Mouse (Mus musculus) hindbrain, embryonic 11.5 days (tissue): ENCODE data around the gene Tarbp2. TPM values are rescaled to one million over a fixed set of nuclear protein-coding genes. Genes with fewer than 3 reads are reported as not detected.

Source experiments
- ATAC-seq: fragments of 200-750 bp; cut with Nextera tagmentation; 2 replicates; pipeline ENCODE4 v1.8.0; 2017; ENCODE audit warnings: mild to moderate bottlenecking, moderate TSS enrichment, moderate library complexity; ENCODE audit not compliant: low FRiP score
- DNase-seq: peaks from one replicate; pipeline ENCODE4 v3.0.0-alpha.2; 2015; ENCODE audit warnings: low spot score
- H3K27ac ChIP-seq: fragments of 300-500 bp; sonication (generic); 2 replicates; pipeline ENCODE4 v1.5.1; 2014; ENCODE audit warnings: mild to moderate bottlenecking, low read depth, low read length
- H3K27me3 ChIP-seq: fragments of 300-500 bp; sonication (generic); 2 replicates; pipeline ENCODE4 v1.6.1; 2014; ENCODE audit warnings: mild to moderate bottlenecking, low read length, moderate library complexity, mixed read lengths; ENCODE audit not compliant: control insufficient read depth, insufficient read depth
- H3K36me3 ChIP-seq: fragments of 300-500 bp; sonication (generic); 2 replicates; pipeline ENCODE4 v1.6.1; 2014; ENCODE audit warnings: mild to moderate bottlenecking, low read length, moderate library complexity, mixed read lengths; ENCODE audit not compliant: control insufficient read depth, insufficient read depth
- H3K4me1 ChIP-seq: fragments of 300-500 bp; sonication (generic); replicated peaks from 2 replicates; pipeline ENCODE4 v1.6.1; 2014; ENCODE audit warnings: low read length, mixed read lengths; ENCODE audit not compliant: control insufficient read depth, insufficient read depth
- H3K4me2 ChIP-seq: fragments of 300-500 bp; sonication (generic); replicated peaks from 2 replicates; pipeline ENCODE4 v1.6.1; 2014; ENCODE audit warnings: mild to moderate bottlenecking, low read depth, low read length
- H3K4me3 ChIP-seq: fragments of 300-500 bp; sonication (generic); 2 replicates; pipeline ENCODE4 v1.5.1; 2014; ENCODE audit warnings: low read depth, low read length
- H3K9ac ChIP-seq: fragments of 300-500 bp; sonication (generic); 2 replicates; pipeline ENCODE4 v1.6.1; 2014; ENCODE audit warnings: low read depth, low read length
- H3K9me3 ChIP-seq: fragments of 300-500 bp; sonication (generic); 2 replicates; pipeline ENCODE4 v1.6.1; 2016; ENCODE audit warnings: low read length; ENCODE audit not compliant: control insufficient read depth
- WGBS: fragments of 180-500 bp; shearing (Covaris S2); extraction: QIAGEN DNeasy Blood & Tissue Kit; methylation state at CpG from one replicate; pipeline ENCODE4 v1.1.7; 2014; 5-methylcytosine and 5-hydroxymethylcytosine counted together
- polyA plus RNA-seq: library from polyadenylated mRNA; unstranded; fragments of >200 nt; fragmentation: Nextera tagmentation; extraction: Ambion mirVana; gene quantifications from 2 replicates; pipeline ENCODE4 v1.2.1, GENCODE M21; 2014

Tarbp2 gene
- polyA plus RNA-seq, 1 experiment from 2014 or later: 85.2 TPM

- DNase-seq (no peak), ATAC-seq (no peak)
- Histone ChIP-seq H3K4me3 (no peak overlapping the region), H3K4me1 (no peaks in the 10 kb centered on the region), H3K9me3 (no peaks in the 10 kb centered on the region), H3K4me2 (no peak overlapping the region), H3K9ac (no peak overlapping the region), H3K36me3 (peaks cover 24% of the 10 kb centered on the region; the same call in 1 of the 2 replicates), H3K27me3 (no peaks in the 10 kb centered on the region), H3K27ac (no peak overlapping the region)
- WGBS: 96% methylated on average over 3 of the region's 3 CpGs
Measured at GRCm38 (mm10) chr15:102483136-102483535, 34.9 kb upstream of the Tarbp2 start.

GRCm38 (mm10) chr15:102485853-102486252, 32.1 kb upstream of the Tarbp2 start:
- ATAC-seq (no peak), DNase-seq (no peak)
- Histone ChIP-seq H3K4me2 (no peak overlapping the region), H3K4me1 (no peaks in the 10 kb centered on the region), H3K9me3 (no peaks in the 10 kb centered on the region), H3K36me3 (peaks cover 31% of the 10 kb centered on the region), H3K27ac (no peak overlapping the region), H3K9ac (no peak overlapping the region), H3K27me3 (no peaks in the 10 kb centered on the region), H3K4me3 (no peak overlapping the region)
- WGBS: 94% methylated on average over 12 of the region's 12 CpGs

- ATAC-seq (no peak), DNase-seq (no peak)
- WGBS: 70% methylated on average over 1 of the region's 1 CpGs
- Histone ChIP-seq H3K27me3 (no peaks in the 10 kb centered on the region), H3K4me2 (no peak overlapping the region), H3K4me3 (no peak overlapping the region), H3K36me3 (peaks cover 31% of the 10 kb centered on the region), H3K4me1 (no peaks in the 10 kb centered on the region), H3K27ac (no peak overlapping the region), H3K9ac (no peak overlapping the region), H3K9me3 (no peaks in the 10 kb centered on the region)
Measured at GRCm38 (mm10) chr15:102487664-102488063, 30.3 kb upstream of the Tarbp2 start.

- no peak overlapping the region for H3K27ac ChIP-seq
- no peak overlapping the region for H3K4me3 ChIP-seq
- H3K9me3 ChIP-seq: no peaks in the 10 kb centered on the region
- H3K36me3 ChIP-seq: peaks cover 25% of the 10 kb centered on the region
- ATAC-seq (no peak), DNase-seq (no peak)
- H3K27me3 ChIP-seq: no peaks in the 10 kb centered on the region
- H3K4me1 ChIP-seq: no peaks in the 10 kb centered on the region
- no peak overlapping the region for H3K4me2 ChIP-seq
- no peak overlapping the region for H3K9ac ChIP-seq
- WGBS: 92% methylated on average over 3 of the region's 3 CpGs
Measured at GRCm38 (mm10) chr15:102498322-102498721, 19.7 kb upstream of the Tarbp2 start.

- ATAC-seq: no peak
- 84% methylated on average over 3 of the region's 3 CpGs for WGBS
- Histone ChIP-seq H3K36me3 (peaks cover 31% of the 10 kb centered on the region), H3K4me3 (no peak overlapping the region), H3K4me2 (no peak overlapping the region), H3K9ac (no peak overlapping the region), H3K4me1 (no peaks in the 10 kb centered on the region), H3K27ac (no peak overlapping the region), H3K9me3 (no peaks in the 10 kb centered on the region), H3K27me3 (no peaks in the 10 kb centered on the region)
- no peak for DNase-seq
Measured at GRCm38 (mm10) chr15:102499370-102499769, 18.6 kb upstream of the Tarbp2 start.

- no peak overlapping the region for H3K27ac ChIP-seq
- H3K4me2 ChIP-seq: no peak overlapping the region
- no peaks in the 10 kb centered on the region for H3K4me1 ChIP-seq
- no peak overlapping the region for H3K4me3 ChIP-seq
- DNase-seq (no peak), ATAC-seq (no peak)
- H3K9ac ChIP-seq: no peak overlapping the region
- H3K27me3 ChIP-seq: no peaks in the 10 kb centered on the region
- no peaks in the 10 kb centered on the region for H3K9me3 ChIP-seq
- peaks cover 30% of the 10 kb centered on the region for H3K36me3 ChIP-seq
- WGBS: 90% methylated on average over 6 of the region's 6 CpGs
Measured at GRCm38 (mm10) chr15:102499851-102500250, 18.1 kb upstream of the Tarbp2 start.

- Histone ChIP-seq H3K9me3 (no peaks in the 10 kb centered on the region), H3K36me3 (peaks cover 30% of the 10 kb centered on the region), H3K4me1 (no peaks in the 10 kb centered on the region), H3K27me3 (no peaks in the 10 kb centered on the region), H3K27ac (no peak overlapping the region), H3K9ac (no peak overlapping the region), H3K4me3 (no peak overlapping the region), H3K4me2 (no peak overlapping the region)
- 95% methylated on average over 5 of the region's 5 CpGs for WGBS
- DNase-seq (no peak), ATAC-seq (no peak)
Measured at GRCm38 (mm10) chr15:102500479-102500878, 17.5 kb upstream of the Tarbp2 start.

- no peak overlapping the region for H3K4me2 ChIP-seq
- no peaks in the 10 kb centered on the region for H3K27me3 ChIP-seq
- DNase-seq (no peak), ATAC-seq (no peak)
- WGBS: 91% methylated on average over 19 of the region's 19 CpGs
- H3K27ac ChIP-seq: no peak overlapping the region
- H3K9ac ChIP-seq: no peak overlapping the region
- no peak overlapping the region for H3K4me3 ChIP-seq
- no peaks in the 10 kb centered on the region for H3K4me1 ChIP-seq
- peaks cover 30% of the 10 kb centered on the region for H3K36me3 ChIP-seq
- no peaks in the 10 kb centered on the region for H3K9me3 ChIP-seq
Measured at GRCm38 (mm10) chr15:102501084-102501814, 16.7 kb upstream of the Tarbp2 start.

- no peak for ATAC-seq
- Histone ChIP-seq H3K4me2 (no peak overlapping the region), H3K9ac (no peak overlapping the region), H3K27me3 (no peaks in the 10 kb centered on the region), H3K4me1 (no peaks in the 10 kb centered on the region), H3K4me3 (no peak overlapping the region), H3K9me3 (no peaks in the 10 kb centered on the region), H3K36me3 (peaks cover 28% of the 10 kb centered on the region), H3K27ac (no peak overlapping the region)
- no peak for DNase-seq
- 80% methylated on average over 9 of the region's 9 CpGs for WGBS
Measured at GRCm38 (mm10) chr15:102502254-102502840, 15.6 kb upstream of the Tarbp2 start.
